Mouse (Mus musculus) limb, embryonic 13.5 days (tissue): ENCODE measurements around the gene Srsf3. TPM values are rescaled to one million over a fixed set of nuclear protein-coding genes. Genes with fewer than 3 reads are reported as not detected.

Experiments
- ATAC-seq: fragments of 200-750 bp; cut with Nextera tagmentation; 2 replicates; pipeline ENCODE4 v1.8.0; 2017; ENCODE audit warnings: low read depth, moderate number of reproducible peaks, moderate TSS enrichment; ENCODE audit not compliant: low FRiP score
- H3K27ac ChIP-seq: fragments of 300-500 bp; sonication (generic); 2 replicates; pipeline ENCODE4 v1.5.1; 2015; ENCODE audit warnings: inconsistent platforms, mild to moderate bottlenecking, moderate library complexity
- H3K27me3 ChIP-seq: fragments of 300-500 bp; sonication (generic); 2 replicates; pipeline ENCODE4 v1.6.1; 2015; ENCODE audit warnings: mild to moderate bottlenecking, inconsistent platforms
- H3K36me3 ChIP-seq: fragments of 300-500 bp; sonication (generic); 2 replicates; pipeline ENCODE4 v1.6.1; 2015; ENCODE audit warnings: inconsistent platforms, mild to moderate bottlenecking, moderate library complexity
- H3K4me1 ChIP-seq: fragments of 300-500 bp; sonication (generic); 2 replicates; pipeline ENCODE4 v1.6.1; 2015; ENCODE audit warnings: inconsistent platforms
- H3K4me2 ChIP-seq: fragments of 300-500 bp; sonication (generic); replicated peaks from 2 replicates; pipeline ENCODE4 v1.6.1; 2015; ENCODE audit warnings: inconsistent platforms, mild to moderate bottlenecking, moderate library complexity
- H3K4me3 ChIP-seq: fragments of 300-500 bp; sonication (generic); 2 replicates; pipeline ENCODE4 v1.5.1; 2015; ENCODE audit warnings: moderate library complexity, mild to moderate bottlenecking, inconsistent platforms
- H3K9ac ChIP-seq: fragments of 300-500 bp; sonication (generic); 2 replicates; pipeline ENCODE4 v1.6.1; 2015; ENCODE audit warnings: mild to moderate bottlenecking, inconsistent platforms
- H3K9me3 ChIP-seq: fragments of 300-500 bp; sonication (generic); 2 replicates; pipeline ENCODE4 v1.6.1; 2016; ENCODE audit warnings: inconsistent platforms
- WGBS: fragments of 180-500 bp; shearing (Covaris S2); methylation state at CpG from one replicate; pipeline ENCODE4 v1.1.7; 2015; 5-methylcytosine and 5-hydroxymethylcytosine counted together
- polyA plus RNA-seq: library from polyadenylated mRNA; unstranded; fragments of >200 nt; fragmentation: Nextera tagmentation; extraction: Ambion mirVana; gene quantifications from 2 replicates; pipeline ENCODE4 v1.2.1, GENCODE M21; 2015

Srsf3 gene
- polyA plus RNA-seq, 1 experiment from 2014 or later: 694 TPM

DNA sequence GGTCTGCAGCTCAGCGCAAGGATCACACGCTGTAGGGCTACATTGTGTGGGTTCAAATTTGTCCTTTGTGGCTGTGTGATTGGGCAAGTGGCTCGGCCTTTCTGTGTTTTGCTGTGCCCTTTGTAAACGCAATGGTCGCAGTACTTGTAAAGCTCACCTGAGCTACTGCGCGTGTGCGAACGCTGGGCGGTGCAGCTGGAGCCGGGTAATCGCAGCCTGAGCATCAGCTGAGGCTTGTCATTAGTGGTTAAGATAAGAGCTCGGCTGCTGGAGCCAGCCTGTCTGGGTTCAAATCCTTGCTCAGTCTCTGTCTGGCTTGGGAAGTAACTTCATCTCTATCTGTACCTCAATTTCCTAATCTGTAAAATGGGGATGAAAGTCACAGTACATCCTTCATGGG, 41.7 kb downstream of the Srsf3 start:
- H3K9me3 ChIP-seq: no peaks in the 10 kb centered on the region
- no peak overlapping the region for H3K27ac ChIP-seq
- H3K36me3 ChIP-seq: no peaks in the 10 kb centered on the region
- H3K9ac ChIP-seq: no peak overlapping the region
- 75% methylated on average over 13 of the region's 13 CpGs for WGBS
- H3K4me3 ChIP-seq: no peak overlapping the region
- no peak for ATAC-seq
- H3K27me3 ChIP-seq: peaks cover 4% of the 10 kb centered on the region; the same call in 1 of the 2 replicates
- H3K4me1 ChIP-seq: peaks cover 31% of the 10 kb centered on the region
- H3K4me2 ChIP-seq: no peak overlapping the region

DNA sequence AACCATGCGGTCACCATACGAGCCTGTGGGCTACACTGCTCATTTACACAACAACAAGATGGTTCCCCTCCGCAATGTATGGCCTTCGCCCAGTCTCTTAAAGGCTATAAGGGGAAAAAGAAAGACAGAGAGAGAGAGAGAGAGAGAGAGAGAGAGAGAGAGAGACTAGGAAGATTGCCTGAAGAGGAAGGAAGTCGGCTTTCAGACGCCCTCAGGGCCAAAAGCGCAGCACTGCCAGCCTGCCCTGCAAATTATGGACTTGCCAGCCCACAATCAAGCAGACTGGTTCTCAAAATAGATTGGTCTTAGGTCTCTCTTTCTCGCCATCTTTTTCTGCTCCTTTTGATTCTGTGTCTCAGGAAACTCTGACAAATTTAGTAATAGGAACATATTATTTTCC, 43.8 kb downstream of the Srsf3 start:
- peaks cover 38% of the 10 kb centered on the region for H3K4me1 ChIP-seq
- WGBS: 89% methylated on average over 8 of the region's 8 CpGs
- no peaks in the 10 kb centered on the region for H3K36me3 ChIP-seq
- H3K4me3 ChIP-seq: no peak overlapping the region
- H3K9ac ChIP-seq: no peak overlapping the region
- no peaks in the 10 kb centered on the region for H3K9me3 ChIP-seq
- ATAC-seq: no peak
- peaks cover 23% of the 10 kb centered on the region for H3K27me3 ChIP-seq
- H3K27ac ChIP-seq: no peak overlapping the region
- no peak overlapping the region for H3K4me2 ChIP-seq

DNA sequence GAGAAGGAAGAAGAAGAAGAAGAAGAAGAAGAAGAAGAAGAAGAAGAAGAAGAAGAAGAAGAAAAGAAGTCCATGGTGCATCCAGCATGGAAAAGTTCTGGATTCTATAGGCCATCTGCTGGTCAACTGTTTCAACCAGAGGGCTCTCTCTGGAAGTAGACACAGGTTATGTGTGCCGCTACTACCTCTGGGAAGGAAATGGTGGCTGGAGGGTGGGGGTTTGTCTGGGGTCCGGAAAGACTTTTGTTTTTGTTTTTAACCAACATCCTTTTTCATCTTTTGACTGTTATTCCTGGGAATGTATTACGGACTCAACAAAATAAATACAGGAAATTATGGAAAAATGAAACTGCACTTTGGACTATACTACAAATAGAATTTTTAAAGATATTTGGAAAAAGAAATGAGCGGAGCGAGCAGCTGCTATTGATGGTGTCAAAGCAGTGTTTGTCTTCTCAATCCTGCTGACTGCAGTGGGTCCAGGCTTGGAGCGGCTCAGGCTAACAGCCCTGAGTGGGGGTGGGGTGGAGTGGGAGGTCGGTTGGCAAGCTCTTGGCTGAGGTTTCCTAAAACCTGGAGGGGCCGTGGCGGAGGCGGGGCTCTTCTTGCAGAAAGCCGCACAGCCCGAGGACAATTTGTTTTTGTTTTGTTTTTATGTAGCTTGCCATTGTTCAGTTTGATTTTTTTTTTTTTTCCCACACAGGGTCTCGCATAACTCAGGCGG, 45.5 kb downstream of the Srsf3 start:
- Histone ChIP-seq H3K27me3 (peaks cover 37% of the 10 kb centered on the region), H3K9me3 (no peaks in the 10 kb centered on the region), H3K36me3 (no peaks in the 10 kb centered on the region), H3K4me3 (peak overlapping the region; percentile 19), H3K27ac (no peak overlapping the region), H3K4me2 (peak overlapping the region; percentile 59), H3K9ac (no peak overlapping the region; the same call in 1 of the 2 replicates), H3K4me1 (peaks cover 37% of the 10 kb centered on the region)
- peak; percentile 63; the same call in 1 of the 2 replicates for ATAC-seq
- 20% methylated on average over 14 of the region's 14 CpGs for WGBS

DNA sequence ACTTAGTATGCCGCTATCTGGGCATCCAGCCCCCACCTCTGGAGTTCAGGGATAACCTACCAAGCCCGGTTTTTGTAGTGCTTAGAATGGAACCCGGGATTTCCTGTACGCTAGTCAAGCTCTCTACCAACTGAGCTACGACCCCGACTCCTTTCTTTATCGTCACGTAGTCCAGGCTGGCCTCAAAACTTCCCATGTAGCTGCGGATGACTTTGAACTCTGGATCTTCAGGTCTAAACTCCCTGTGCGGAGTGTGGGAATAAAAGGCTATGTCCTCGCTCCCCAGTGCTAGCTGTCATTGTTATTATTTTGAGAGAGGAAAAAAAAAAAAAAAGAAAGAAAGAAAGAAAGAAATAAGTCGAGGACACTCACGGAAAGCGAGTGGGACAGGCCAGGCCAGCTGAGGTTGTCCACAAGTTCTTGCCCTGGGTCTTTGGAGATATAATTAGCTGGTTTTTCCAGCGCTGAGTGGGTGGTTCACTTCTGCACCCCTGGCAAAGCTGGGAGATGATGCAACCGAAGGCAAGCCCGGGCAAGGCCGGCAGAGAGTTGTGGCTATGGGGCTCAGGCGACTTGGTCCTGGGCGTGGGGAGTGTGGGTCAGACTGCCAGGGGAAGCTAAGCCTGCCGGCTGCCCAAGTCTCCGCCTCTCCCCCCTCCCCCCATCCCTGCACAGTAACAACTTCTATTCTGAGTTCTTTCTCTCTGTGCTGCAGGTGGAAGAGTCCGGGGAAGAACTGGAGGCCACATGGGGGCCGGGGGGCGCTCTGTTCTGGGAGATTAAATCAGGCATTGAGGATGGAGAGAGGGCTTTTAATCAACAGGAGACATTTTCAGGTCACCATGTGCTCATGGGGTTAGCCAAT, 46.3 kb downstream of the Srsf3 start:
- no peak for ATAC-seq
- Histone ChIP-seq H3K36me3 (no peaks in the 10 kb centered on the region), H3K9me3 (no peaks in the 10 kb centered on the region), H3K4me2 (peak overlapping the region; percentile 59), H3K9ac (peak overlapping the region; percentile 20; the same call in 1 of the 2 replicates), H3K27ac (no peak overlapping the region), H3K27me3 (peaks cover 39% of the 10 kb centered on the region), H3K4me1 (peaks cover 29% of the 10 kb centered on the region), H3K4me3 (peak overlapping the region; percentile 19)
- whole genome bisulfite sequencing: 10% methylated on average over 25 of the region's 25 CpGs

DNA sequence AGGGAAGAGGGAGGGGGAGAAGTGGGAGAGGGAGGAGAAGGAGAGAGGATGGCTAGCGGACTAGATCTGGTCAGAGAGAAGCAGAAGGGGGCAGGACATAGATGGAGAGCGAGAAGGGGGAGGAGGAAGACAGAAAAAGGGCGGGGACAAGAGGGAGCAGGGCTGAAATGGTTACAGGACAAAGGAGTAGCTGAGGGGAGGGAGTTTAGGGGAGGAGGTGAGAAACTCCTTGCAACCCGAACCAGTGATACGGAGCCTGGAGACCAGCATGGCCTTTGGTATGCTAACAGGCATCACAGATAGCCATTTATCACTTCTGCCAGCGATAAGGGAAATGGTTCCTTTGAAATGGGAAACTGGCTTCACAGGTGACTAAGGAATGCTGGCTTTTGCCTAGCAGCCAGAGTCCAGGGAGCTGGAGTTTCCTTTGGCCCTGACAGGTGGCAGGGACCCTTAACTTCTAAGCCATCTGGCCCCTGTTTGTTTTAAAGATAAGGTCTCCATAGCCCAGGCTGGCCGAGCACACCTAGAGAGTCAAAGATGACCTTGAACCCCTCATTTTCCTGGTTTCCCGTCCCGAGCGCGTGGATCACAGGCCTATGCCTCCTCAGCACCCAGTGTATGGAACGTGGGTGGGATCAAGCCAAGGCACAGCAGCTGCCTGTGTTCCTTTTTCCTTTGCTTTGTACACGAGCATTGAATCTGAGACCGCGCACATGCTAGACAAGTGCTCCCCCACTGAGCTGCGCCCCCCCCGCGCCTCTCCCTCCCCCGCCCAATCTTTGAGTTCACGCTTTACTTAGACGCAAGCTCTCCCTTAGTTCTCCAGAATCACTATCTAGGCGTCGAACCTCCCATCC, 48.6 kb downstream of the Srsf3 start:
- Histone ChIP-seq H3K4me3 (peak overlapping the region; percentile 20; the same call in 1 of the 2 replicates), H3K27me3 (peaks cover 39% of the 10 kb centered on the region), H3K9me3 (no peaks in the 10 kb centered on the region), H3K27ac (no peak overlapping the region), H3K4me2 (peak overlapping the region; percentile 53), H3K4me1 (peaks cover 26% of the 10 kb centered on the region), H3K36me3 (no peaks in the 10 kb centered on the region), H3K9ac (peak overlapping the region; percentile 13; the same call in 1 of the 2 replicates)
- no peak for ATAC-seq
- 3% methylated on average over 23 of the region's 23 CpGs for WGBS

DNA sequence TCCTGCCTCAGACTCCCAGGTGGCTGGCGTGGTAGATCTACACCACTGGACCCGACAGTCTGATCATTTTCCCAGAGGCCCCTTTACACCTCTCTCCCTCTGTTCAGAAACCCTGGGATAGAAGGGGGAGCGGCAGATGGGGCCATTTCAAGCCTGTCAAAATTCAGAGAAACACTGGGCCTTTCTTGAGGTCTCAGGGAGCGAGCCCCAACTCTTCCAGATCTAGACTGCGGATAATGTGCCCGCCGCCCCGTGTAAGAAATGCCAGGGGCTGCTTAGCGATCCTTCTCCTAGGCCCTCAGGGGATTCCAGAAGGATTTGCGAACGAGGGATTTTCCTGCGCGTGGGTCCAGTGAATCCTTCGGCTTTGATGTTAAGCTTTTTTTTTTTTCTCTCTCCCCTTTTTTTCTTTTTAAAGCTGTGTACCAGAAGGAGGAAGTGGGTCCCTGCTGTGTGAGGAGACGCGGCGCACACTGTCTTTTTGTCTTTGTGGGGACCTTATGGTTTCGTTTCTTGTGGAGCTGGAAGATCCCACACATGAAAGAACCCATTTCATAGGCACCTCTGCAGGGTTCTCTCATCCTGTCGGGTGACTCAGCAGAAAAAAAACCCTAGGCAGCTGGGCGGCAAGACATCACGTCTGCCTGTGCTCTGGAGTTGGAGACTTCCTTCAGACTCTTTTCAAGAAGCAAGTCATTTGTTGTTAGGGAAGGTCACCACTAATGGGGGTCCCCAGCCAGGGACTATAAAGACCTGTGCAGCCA, 49.4 kb downstream of the Srsf3 start:
- 5% methylated on average over 21 of the region's 21 CpGs for WGBS
- Histone ChIP-seq H3K9me3 (no peaks in the 10 kb centered on the region), H3K9ac (peak overlapping the region; percentile 13; the same call in 1 of the 2 replicates), H3K36me3 (no peaks in the 10 kb centered on the region), H3K4me2 (peak overlapping the region; percentile 53), H3K4me1 (peaks cover 26% of the 10 kb centered on the region), H3K4me3 (peak overlapping the region; percentile 20), H3K27me3 (peaks cover 39% of the 10 kb centered on the region), H3K27ac (no peak overlapping the region)
- ATAC-seq: no peak

DNA sequence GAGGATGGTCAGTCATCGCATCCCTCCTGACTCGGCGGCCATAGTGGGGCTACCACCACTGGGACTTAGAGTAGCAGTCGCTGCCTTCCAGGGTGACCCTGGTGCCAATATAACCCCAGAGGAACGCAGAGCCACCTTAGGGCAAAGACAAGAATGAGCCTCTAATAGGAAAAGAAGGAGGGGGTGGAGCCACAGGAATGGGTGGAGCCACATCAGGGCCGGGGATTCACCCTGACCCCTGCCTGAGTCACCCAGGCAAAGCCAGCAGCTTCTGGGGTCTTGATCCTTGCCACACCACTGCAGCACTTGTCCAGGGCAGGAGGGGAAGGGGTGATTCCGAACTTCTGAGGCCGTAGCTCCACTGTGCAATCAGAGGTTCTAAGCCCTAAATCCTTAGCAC, 51.2 kb downstream of the Srsf3 start:
- Histone ChIP-seq H3K4me3 (no peak overlapping the region), H3K9me3 (no peaks in the 10 kb centered on the region), H3K4me2 (no peak overlapping the region), H3K36me3 (no peaks in the 10 kb centered on the region), H3K4me1 (peaks cover 20% of the 10 kb centered on the region), H3K27me3 (peaks cover 39% of the 10 kb centered on the region), H3K27ac (no peak overlapping the region), H3K9ac (no peak overlapping the region)
- WGBS: 88% methylated on average over 8 of the region's 8 CpGs
- ATAC-seq: no peak

DNA sequence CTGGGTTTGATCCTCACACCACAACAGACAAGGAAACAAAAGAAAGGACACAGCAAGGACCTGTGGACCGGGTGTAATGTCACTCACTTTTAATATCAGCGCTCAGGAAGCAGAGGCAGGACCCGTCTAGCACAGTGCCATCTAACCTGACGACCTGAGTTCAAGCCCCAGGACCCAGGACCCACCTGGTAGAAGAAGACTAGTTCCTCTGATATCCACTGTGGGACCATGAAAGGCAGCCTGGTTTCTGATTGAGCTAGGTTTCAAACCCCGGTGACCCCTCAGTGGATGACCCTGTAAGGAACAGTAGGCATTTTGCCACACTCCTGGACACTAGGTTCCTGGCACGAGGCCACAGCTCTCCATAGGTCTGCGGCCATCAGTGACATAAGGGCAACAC, 52.2 kb downstream of the Srsf3 start:
- H3K4me2 ChIP-seq: no peak overlapping the region
- peaks cover 29% of the 10 kb centered on the region for H3K27me3 ChIP-seq
- no peak overlapping the region for H3K27ac ChIP-seq
- H3K4me1 ChIP-seq: peaks cover 13% of the 10 kb centered on the region
- no peak overlapping the region for H3K4me3 ChIP-seq
- H3K9ac ChIP-seq: no peak overlapping the region
- no peaks in the 10 kb centered on the region for H3K9me3 ChIP-seq
- WGBS: 87% methylated on average over 7 of the region's 7 CpGs
- no peak for ATAC-seq
- no peaks in the 10 kb centered on the region for H3K36me3 ChIP-seq

DNA sequence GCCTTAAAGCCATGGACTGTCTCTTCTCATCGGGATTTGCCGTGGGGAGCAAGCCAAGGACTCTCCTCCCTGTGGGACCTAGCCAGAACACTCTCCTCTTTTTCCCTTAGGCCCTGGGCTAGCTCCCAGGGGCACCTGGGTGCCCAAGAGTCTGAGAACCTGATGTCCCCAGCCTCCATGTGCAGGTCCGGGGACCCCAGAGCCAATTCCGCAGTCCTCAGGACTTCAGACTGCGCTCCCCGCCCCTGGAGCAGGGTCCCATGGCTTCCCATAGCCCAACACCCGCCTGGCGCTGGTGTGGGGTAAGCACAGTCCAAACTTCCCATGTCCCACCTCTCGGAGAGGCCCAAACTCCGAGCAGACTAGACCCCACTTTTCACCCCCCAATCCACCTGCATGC, 52.8 kb downstream of the Srsf3 start:
- WGBS: 75% methylated on average over 10 of the region's 10 CpGs
- no peak for ATAC-seq
- no peaks in the 10 kb centered on the region for H3K9me3 ChIP-seq

DNA sequence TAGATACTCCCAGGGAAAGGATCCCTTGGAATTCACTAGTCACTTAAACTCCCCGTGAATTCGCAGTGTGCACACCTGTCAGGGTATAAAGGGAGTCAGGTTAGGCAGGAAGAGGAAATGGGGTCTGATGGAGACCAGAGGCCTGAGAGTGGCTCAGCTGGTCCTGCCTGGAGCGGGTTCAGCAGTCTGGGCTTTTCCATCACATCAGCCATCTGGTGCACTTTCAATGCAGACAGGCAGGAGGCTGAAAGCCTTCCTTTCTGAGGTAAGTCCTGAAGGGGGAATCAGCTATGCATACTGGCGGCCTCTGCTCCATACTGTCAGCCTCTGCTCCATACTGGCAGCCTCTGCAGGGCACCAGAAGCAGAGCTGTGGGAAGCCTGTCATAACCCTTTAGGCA, 54.5 kb downstream of the Srsf3 start:
- H3K9ac ChIP-seq: no peak overlapping the region
- H3K27me3 ChIP-seq: peaks cover 18% of the 10 kb centered on the region
- ATAC-seq: no peak
- no peak overlapping the region for H3K4me3 ChIP-seq
- H3K27ac ChIP-seq: no peak overlapping the region
- no peak overlapping the region for H3K4me2 ChIP-seq
- H3K36me3 ChIP-seq: no peaks in the 10 kb centered on the region
- peaks cover under 1% of the 10 kb centered on the region; the same call in 1 of the 2 replicates for H3K4me1 ChIP-seq
- H3K9me3 ChIP-seq: no peaks in the 10 kb centered on the region
- 62% methylated on average over 4 of the region's 4 CpGs for WGBS

More for the DNA sequence above, 52.8 kb downstream of the Srsf3 start:
- no peak overlapping the region for H3K4me2 ChIP-seq
- H3K9ac ChIP-seq: no peak overlapping the region
- H3K4me3 ChIP-seq: no peak overlapping the region
- H3K36me3 ChIP-seq: no peaks in the 10 kb centered on the region
- H3K4me1 ChIP-seq: peaks cover 13% of the 10 kb centered on the region
- H3K27me3 ChIP-seq: peaks cover 25% of the 10 kb centered on the region
- no peak overlapping the region for H3K27ac ChIP-seq

DNA sequence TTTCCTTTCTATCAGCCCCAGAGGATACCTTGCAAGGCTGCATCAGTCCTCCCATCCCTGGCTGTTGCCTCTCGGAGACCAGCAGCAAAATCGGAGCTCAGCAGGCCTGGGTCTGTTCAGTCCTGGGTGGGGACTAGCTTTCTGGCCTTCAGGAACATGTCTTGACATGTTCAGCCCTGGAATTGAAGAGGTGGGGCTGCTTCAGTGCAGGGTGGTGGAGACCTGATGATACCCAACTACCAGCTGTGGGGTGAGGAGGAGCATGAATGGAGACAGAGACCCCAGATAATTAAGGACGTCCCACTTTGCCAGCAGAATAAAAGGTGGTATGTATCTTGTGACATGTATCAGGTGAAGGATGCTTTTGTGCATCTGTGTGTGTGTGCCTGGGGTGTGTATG, 58.3 kb downstream of the Srsf3 start, which contains the start of gene Cdkn1a:
Gene Cdkn1a, plus strand, starts transcription at position 201 of the 400 bp plus-strand sequence.
- H3K9me3 ChIP-seq: no peaks in the 10 kb centered on the region
- ATAC-seq: no peak
- H3K27ac ChIP-seq: no peak within 1 kb of the TSS
- H3K27me3 ChIP-seq: peaks cover 37% of the 10 kb centered on the region
- no peak within 1 kb of the TSS for H3K4me3 ChIP-seq
- H3K9ac ChIP-seq: no peak within 1 kb of the TSS
- H3K4me2 ChIP-seq: no peak within 1 kb of the TSS
- WGBS: 74% methylated on average over 3 of the region's 3 CpGs
- H3K36me3 ChIP-seq: no peaks in the 10 kb centered on the region
- H3K4me1 ChIP-seq: peaks cover 20% of the 10 kb centered on the region
